Mouse (Mus musculus) embryonic facial prominence, embryonic 14.5 days (tissue): ENCODE results near the gene Etv6. TPM values are rescaled to one million over a fixed set of nuclear protein-coding genes. Genes with fewer than 3 reads are reported as not detected.

Source experiments
- ATAC-seq: fragments of 200-750 bp; cut with Nextera tagmentation; 2 replicates; pipeline ENCODE4 v1.8.0; 2017; ENCODE audit warnings: low read depth, moderate number of reproducible peaks, moderate TSS enrichment
- DNase-seq: peaks from one replicate; pipeline ENCODE4 v3.0.0-alpha.2; 2015; ENCODE audit warnings: low spot score
- H3K27ac ChIP-seq: fragments of 300-500 bp; sonication (generic); replicated peaks from 2 replicates; pipeline ENCODE4 v1.5.1; 2014; ENCODE audit warnings: low read depth, mild to moderate bottlenecking, low read length, moderate library complexity
- H3K27me3 ChIP-seq: fragments of 300-500 bp; sonication (generic); replicated peaks from 2 replicates; pipeline ENCODE4 v1.6.1; 2014; ENCODE audit warnings: low read length; ENCODE audit not compliant: control insufficient read depth, insufficient read depth
- H3K36me3 ChIP-seq: fragments of 300-500 bp; sonication (generic); 2 replicates; pipeline ENCODE4 v1.6.1; 2014; ENCODE audit warnings: low read length, mixed read lengths; ENCODE audit not compliant: control insufficient read depth, insufficient read depth
- H3K4me1 ChIP-seq: fragments of 300-500 bp; sonication (generic); 2 replicates; pipeline ENCODE4 v1.6.1; 2014; ENCODE audit warnings: antibody characterized with exemption, low read length; ENCODE audit not compliant: control insufficient read depth, insufficient read depth
- H3K4me2 ChIP-seq: fragments of 300-500 bp; sonication (generic); 2 replicates; pipeline ENCODE4 v1.6.1; 2014; ENCODE audit warnings: low read depth, mild to moderate bottlenecking, low read length, moderate library complexity, mixed read lengths
- H3K4me3 ChIP-seq: fragments of 300-500 bp; sonication (generic); 2 replicates; pipeline ENCODE4 v1.5.1; 2014; ENCODE audit warnings: low read depth, mild to moderate bottlenecking, low read length
- H3K9ac ChIP-seq: fragments of 300-500 bp; sonication (generic); 2 replicates; pipeline ENCODE4 v1.6.1; 2014; ENCODE audit warnings: low read depth, mild to moderate bottlenecking, low read length, moderate library complexity, mixed read lengths
- H3K9me3 ChIP-seq: fragments of 300-500 bp; sonication (generic); 2 replicates; pipeline ENCODE4 v1.6.1; 2016; ENCODE audit warnings: low read length; ENCODE audit not compliant: control insufficient read depth
- WGBS: fragments of 180-500 bp; shearing (Covaris S2); extraction: QIAGEN DNeasy Blood & Tissue Kit; methylation state at CpG from one replicate; pipeline ENCODE4 v1.1.7; 2014; 5-methylcytosine and 5-hydroxymethylcytosine counted together
- polyA plus RNA-seq: library from polyadenylated mRNA; unstranded; fragments of >200 nt; fragmentation: Nextera tagmentation; extraction: Ambion mirVana; gene quantifications from 2 replicates; pipeline ENCODE4 v1.2.1, GENCODE M21; 2014

Etv6 gene
- polyA plus RNA-seq, 1 experiment from 2014 or later: 12.4 TPM

- Histone ChIP-seq H3K27me3 (no peaks in the 10 kb centered on the region), H3K27ac (no peak overlapping the region), H3K4me1 (peaks cover 6% of the 10 kb centered on the region; the same call in 1 of the 2 replicates), H3K9ac (no peak overlapping the region), H3K36me3 (no peaks in the 10 kb centered on the region), H3K4me2 (no peak overlapping the region), H3K4me3 (no peak overlapping the region), H3K9me3 (no peaks in the 10 kb centered on the region)
- WGBS: 83% methylated on average over 11 of the region's 11 CpGs
- ATAC-seq: no peak
- no peak for DNase-seq
Observed at GRCm38 (mm10) chr6:134099976-134100743, 64.7 kb downstream of the Etv6 start.

- 79% methylated on average over 1 of the region's 1 CpGs for WGBS
- Histone ChIP-seq H3K4me2 (no peak overlapping the region), H3K36me3 (no peaks in the 10 kb centered on the region), H3K4me3 (no peak overlapping the region), H3K9me3 (no peaks in the 10 kb centered on the region), H3K27ac (no peak overlapping the region), H3K27me3 (no peaks in the 10 kb centered on the region), H3K9ac (no peak overlapping the region), H3K4me1 (peaks cover 18% of the 10 kb centered on the region)
- no peak for ATAC-seq
- no peak for DNase-seq
Observed at GRCm38 (mm10) chr6:134102396-134102795, 66.9 kb downstream of the Etv6 start.

DNA sequence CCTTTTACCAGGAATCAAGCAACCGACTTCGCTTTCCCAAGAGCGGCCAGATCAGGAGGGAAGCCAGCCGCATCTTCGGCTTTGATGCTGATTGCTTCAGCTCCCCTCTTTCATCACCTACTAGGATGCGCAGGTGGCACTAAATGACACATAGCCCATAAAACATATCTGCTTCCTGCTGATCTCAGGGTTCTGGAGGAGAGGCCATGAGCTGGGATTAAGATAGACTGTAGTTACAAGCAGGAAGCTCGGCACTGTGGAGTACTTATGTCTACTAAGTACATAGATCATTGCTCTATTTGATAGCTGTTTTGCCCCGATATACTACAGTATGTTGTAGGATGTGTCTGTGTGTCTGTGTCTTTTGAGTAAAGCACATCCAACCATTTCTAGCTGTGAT lies 68.0 kb downstream of the Etv6 start:
- H3K9ac ChIP-seq: no peak overlapping the region
- no peaks in the 10 kb centered on the region for H3K27me3 ChIP-seq
- H3K9me3 ChIP-seq: no peaks in the 10 kb centered on the region
- no peak overlapping the region for H3K27ac ChIP-seq
- WGBS: 97% methylated on average over 8 of the region's 8 CpGs
- H3K36me3 ChIP-seq: no peaks in the 10 kb centered on the region
- no peak overlapping the region for H3K4me2 ChIP-seq
- H3K4me3 ChIP-seq: no peak overlapping the region
- no peak for ATAC-seq
- peaks cover 18% of the 10 kb centered on the region for H3K4me1 ChIP-seq
- DNase-seq: no peak

DNA sequence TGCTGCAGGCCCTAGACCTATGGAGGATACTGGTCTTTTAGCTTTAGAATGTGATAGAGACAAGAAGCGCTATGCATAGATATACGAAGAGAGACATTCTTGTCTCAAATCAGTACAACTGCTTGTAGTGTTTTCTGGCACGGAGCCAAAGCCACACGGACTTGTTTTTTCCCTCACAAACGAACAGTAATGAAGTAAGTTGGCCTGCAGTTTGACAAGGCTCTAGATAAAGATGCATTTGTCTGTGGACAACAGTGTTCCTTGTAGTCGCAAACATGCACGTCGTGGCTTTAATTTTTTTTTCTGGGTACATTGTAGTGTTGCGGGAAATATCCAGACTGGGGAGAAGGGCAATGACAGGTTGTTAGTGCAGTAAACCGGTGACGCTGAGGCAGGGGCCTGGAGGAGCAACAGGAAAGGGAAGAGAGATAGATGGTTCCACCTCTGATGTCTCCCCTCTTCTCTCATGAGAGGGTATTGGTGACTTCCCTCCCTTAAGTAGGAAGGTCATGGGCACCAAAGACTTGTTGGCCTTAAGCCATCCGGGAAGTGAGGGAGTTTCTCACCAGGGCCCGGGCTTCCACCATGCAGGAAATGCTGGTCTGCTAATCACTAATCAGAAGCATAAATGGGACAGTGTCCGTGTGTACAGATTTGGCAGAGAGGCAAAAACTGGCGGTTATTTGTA lies 70.2 kb downstream of the Etv6 start:
- Histone ChIP-seq H3K9me3 (no peaks in the 10 kb centered on the region), H3K36me3 (no peaks in the 10 kb centered on the region), H3K27ac (no peak overlapping the region), H3K4me2 (no peak overlapping the region), H3K9ac (no peak overlapping the region), H3K4me3 (no peak overlapping the region), H3K27me3 (no peaks in the 10 kb centered on the region), H3K4me1 (peaks cover 18% of the 10 kb centered on the region)
- DNase-seq (peak; percentile 83), ATAC-seq (peak; percentile 31; the same call in 1 of the 2 replicates)
- WGBS: 60% methylated on average over 15 of the region's 15 CpGs

DNA sequence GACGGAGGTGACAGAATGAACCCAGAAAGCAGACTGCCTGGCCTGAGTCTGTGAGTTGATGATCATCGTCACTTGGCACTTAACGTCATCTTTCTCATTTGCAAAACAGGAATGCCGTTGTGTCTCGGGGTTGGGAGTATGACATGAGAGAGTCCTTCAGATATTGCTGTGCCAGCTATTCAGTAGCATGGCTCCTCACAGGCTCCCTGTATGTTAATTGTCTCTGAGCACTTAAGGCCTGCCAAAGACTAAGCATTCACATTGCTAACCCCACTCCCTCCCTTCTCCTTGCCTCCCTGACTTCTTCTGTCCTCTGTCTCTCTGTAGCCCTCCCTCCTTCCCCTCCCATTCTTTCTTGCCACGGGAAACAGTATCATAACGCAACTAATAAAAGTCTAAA lies 72.2 kb downstream of the Etv6 start:
- Histone ChIP-seq H3K4me1 (peaks cover 18% of the 10 kb centered on the region), H3K27me3 (no peaks in the 10 kb centered on the region), H3K4me2 (no peak overlapping the region), H3K9ac (no peak overlapping the region), H3K4me3 (no peak overlapping the region), H3K9me3 (no peaks in the 10 kb centered on the region), H3K36me3 (no peaks in the 10 kb centered on the region), H3K27ac (no peak overlapping the region)
- ATAC-seq (no peak), DNase-seq (no peak)
- WGBS: 89% methylated on average over 7 of the region's 7 CpGs

DNA sequence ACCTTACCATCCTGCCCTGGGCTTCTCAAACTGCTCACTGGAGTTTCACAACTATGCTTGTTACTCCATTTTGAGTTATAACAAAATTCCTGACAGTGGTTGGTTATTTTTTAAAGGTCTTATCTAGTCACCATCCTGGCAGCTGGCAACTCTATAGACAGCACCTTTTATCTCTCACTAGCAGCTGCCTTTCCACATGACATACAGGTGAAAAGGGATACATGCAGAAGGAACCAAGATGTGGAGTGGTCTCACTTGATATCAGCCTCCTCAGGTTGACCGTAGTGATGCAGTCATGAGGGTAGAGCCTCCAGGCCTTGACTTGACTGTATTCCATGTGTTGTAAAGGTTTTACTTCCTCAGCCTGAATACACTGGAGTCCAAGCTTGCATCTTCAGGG lies 74.2 kb downstream of the Etv6 start:
- ATAC-seq (no peak), DNase-seq (no peak)
- no peak overlapping the region for H3K4me2 ChIP-seq
- H3K27ac ChIP-seq: no peak overlapping the region
- H3K4me1 ChIP-seq: peaks cover 17% of the 10 kb centered on the region
- H3K27me3 ChIP-seq: no peaks in the 10 kb centered on the region
- no peaks in the 10 kb centered on the region for H3K36me3 ChIP-seq
- no peak overlapping the region for H3K4me3 ChIP-seq
- H3K9me3 ChIP-seq: no peaks in the 10 kb centered on the region
- WGBS: 100% methylated on average over 1 of the region's 1 CpGs
- H3K9ac ChIP-seq: no peak overlapping the region

- Histone ChIP-seq H3K4me3 (no peak overlapping the region), H3K4me2 (no peak overlapping the region), H3K27ac (no peak overlapping the region), H3K36me3 (no peaks in the 10 kb centered on the region), H3K27me3 (no peaks in the 10 kb centered on the region), H3K9ac (no peak overlapping the region), H3K9me3 (no peaks in the 10 kb centered on the region), H3K4me1 (peaks cover 12% of the 10 kb centered on the region)
- 95% methylated on average over 5 of the region's 5 CpGs for whole genome bisulfite sequencing
- DNase-seq: no peak
- no peak for ATAC-seq
Observed at GRCm38 (mm10) chr6:134110206-134110605, 74.7 kb downstream of the Etv6 start.

GRCm38 (mm10) chr6:134111599-134111998 lies 76.1 kb downstream of the Etv6 start:
- no peak overlapping the region for H3K9ac ChIP-seq

GRCm38 (mm10) chr6:134112753-134113152 lies 77.3 kb downstream of the Etv6 start:
- Histone ChIP-seq H3K4me1 (no peaks in the 10 kb centered on the region), H3K4me2 (no peak overlapping the region), H3K9ac (no peak overlapping the region), H3K27me3 (no peaks in the 10 kb centered on the region), H3K4me3 (no peak overlapping the region), H3K9me3 (no peaks in the 10 kb centered on the region), H3K27ac (no peak overlapping the region), H3K36me3 (no peaks in the 10 kb centered on the region)
- DNase-seq (no peak), ATAC-seq (no peak)
- 92% methylated on average over 8 of the region's 8 CpGs for WGBS

More at GRCm38 (mm10) chr6:134111599-134111998, 76.1 kb downstream of the Etv6 start:
- DNase-seq: no peak
- no peaks in the 10 kb centered on the region for H3K9me3 ChIP-seq
- no peaks in the 10 kb centered on the region for H3K4me1 ChIP-seq
- no peak overlapping the region for H3K4me2 ChIP-seq
- H3K4me3 ChIP-seq: no peak overlapping the region
- no peaks in the 10 kb centered on the region for H3K36me3 ChIP-seq
- no peak for ATAC-seq
- H3K27ac ChIP-seq: no peak overlapping the region
- WGBS: 75% methylated on average over 8 of the region's 8 CpGs
- H3K27me3 ChIP-seq: no peaks in the 10 kb centered on the region
